Mouse (Mus musculus) brain, embryonic 18.5 days (tissue): ENCODE results near the gene Ssh1.
A peak's percentile ranks its signal among the peaks of the same experiment; 100 is the strongest.

Experiments used
- DNase-seq: peaks from one replicate; pipeline ENCODE4 v3.0.0-alpha.2; 2012; ENCODE audit warnings: low read depth, low spot score

Ssh1 gene

DNA sequence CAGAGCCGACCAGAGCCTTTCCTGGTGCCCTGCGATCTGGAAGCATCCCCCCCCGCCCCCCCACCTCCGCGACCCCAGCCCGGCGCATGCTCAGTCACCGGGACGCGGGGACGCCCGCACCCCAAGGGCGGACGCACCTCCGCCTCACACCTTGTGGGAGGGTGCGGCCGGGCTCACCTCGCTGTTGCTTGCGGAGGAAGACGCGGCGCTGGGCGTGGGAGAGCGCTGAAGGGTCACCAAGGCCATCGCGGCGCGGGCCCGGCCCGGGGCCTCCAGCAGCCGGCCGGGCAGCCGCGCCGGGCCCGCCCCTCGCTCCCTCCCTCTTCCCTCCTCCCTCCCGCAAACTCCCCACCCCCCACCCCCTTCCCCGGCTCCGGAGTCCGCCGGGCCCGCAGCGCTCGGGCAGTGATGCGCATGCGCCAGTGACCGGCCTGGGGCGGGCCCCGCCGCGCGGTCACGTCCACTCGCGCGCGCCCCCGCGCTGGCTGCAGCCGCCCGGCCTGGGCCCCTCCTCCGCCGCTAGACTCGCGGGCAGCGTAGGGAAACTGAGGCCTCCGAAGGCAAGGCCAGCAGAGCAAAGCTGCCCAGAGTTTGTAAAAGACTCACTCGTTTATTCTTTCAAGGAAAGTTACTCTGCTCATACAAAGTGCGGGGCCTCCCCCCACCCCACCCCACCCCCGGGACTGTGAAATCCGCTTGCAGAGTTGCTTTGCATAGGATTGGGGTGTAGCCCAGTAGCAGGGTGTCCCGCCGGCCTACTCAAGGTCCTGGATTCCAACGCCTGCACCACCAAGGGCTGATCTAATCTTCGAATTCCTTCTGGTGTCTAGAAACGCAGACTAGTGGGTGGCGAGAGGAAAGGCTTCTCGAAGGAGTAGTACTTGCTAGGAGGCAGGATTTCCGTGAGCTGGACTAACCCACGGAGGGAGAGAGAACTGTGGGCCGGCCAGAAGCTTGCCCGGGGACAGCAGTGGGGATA is at the start of gene Ssh1:
Gene Ssh1 (minus strand): TSS at position 408 of the 979 bp plus-strand sequence.
- peak; percentile 64 for DNase-seq

DNA sequence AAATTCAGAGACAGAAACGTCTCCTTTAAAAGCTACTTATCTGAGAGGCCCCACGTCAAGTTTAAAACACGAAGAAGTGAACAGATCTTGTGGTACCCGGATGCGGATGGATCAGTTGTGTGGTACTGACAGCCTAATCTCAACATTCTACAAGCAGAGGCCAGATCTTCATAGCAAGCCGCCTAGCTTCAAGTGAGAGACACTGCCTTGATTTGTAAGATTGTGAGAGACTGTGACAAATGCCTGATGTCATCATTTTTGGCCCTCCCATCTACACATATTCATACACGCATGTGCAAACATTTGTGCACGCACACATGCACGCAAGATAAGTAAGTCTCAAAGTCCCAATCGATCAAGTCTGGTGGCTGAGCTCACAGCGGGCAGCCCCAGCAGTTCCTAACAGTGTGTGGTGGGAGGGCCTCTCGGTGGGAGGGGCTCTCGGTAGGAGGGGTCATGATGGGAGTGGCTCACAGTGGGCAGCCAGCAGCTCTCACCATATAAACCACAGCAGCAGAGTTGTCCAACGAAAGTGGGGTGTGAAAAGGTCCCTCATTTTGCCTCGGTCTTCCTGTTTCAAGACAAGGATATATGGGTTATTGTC is 47.7 kb upstream of the Ssh1 start:
- no peak for DNase-seq

DNA sequence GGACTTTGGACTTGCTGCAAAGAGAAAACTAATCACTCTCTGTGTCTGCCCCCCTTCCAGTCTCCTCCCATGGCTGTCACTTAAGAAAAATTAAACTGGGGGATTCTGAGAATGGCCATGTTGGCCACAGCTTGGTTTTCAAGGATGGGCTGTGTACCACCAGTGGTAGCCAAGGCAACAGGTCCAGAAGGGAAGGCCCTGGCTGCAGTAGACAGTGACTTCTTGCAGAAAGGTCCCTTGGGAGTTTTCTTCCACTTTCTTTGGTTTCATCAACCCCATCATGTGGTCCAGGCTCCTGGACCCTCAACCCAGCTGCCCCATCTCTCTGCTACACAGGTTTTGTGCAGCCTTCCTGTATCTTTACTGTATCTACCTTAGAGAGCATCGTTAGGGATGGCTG is 47.2 kb upstream of the Ssh1 start:
- DNase-seq: no peak

DNA sequence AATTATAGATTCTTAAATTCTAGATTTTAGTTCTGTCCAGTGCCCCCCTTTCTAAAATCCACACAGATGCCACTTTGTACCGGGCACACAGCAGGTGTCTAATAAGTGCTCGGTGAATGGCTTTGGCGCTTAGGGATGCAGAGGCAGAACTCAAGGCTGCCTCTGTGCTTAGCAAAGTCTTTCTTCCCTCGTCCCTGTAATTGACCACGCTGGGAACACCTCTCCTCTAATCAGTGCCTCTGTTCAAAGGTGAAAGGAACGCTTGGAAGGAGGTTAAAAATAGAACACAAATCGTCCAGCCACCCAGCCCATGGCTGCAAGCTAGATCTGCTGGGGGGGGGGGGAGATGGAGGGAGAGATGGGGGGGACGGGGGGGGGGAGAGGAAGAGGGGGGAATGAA is 46.8 kb upstream of the Ssh1 start:
- no peak for DNase-seq

DNA sequence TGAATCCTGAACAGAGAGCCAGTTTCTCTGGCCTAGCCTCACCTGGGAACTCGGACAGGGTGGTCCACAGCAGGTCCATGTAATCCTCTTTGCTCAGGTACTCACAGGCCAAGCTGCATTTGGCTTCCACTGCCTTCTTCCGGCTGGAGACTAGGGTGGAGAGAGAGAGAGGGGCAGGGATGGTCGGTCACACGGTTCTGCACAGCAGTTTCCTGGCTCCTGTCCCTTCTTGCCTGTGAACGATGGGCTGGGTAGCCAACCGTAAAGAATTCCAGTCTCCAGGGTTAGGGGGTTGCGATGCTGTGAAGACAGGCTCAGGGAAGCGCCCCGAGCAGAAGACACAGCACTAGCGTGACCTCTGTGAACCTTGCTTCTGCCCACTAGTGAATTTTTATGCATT is 41.4 kb upstream of the Ssh1 start:
- no peak for DNase-seq

DNA sequence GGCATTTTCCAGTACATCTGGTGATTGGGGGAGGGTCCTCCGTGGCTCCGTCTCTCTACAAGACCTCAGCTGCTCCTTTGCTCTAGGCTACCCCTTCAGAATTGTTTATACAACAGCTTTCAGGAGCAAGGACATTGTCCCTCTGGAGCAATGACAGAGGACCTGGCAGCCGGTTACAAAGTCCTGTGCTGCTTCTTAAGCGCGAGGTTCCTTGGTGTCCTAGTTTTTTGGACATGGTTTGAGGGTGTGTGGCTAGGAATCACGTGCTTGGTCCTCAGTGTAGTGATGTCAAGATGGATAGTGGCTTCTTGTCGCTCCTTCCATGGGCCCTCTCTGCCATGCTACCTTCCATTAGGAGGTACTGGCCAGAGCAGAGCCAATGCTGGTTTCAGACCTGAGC is 40.7 kb upstream of the Ssh1 start:
- DNase-seq: no peak

DNA sequence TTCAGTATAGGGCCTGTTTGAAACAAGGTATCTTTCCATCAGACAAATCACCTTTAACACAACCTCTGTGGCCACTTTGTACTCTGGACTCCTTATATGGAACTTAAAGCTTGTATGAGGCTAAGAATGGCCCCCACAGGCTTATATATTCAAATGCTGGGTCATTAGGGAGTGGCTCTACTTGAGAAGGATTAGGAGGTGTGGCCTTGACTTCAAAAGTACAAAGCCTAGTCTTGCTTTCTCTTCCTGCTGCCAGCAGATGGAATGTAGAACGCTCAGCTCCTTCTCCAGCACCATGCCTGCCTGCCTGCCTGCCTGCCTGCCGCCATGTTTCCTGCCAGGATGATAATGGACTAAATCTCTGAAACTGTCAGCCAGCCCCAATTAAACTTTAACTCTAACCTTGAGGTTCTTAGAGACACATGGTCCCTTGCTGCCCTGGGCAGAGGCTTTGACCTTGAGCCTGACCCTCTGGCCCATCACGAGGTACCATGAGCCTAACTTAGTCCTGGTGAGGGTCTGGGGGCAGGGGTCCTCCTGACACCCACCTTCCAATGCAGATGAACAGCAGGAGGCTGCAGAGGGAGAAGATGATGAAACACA is 38.6 kb upstream of the Ssh1 start:
- no peak for DNase-seq

DNA sequence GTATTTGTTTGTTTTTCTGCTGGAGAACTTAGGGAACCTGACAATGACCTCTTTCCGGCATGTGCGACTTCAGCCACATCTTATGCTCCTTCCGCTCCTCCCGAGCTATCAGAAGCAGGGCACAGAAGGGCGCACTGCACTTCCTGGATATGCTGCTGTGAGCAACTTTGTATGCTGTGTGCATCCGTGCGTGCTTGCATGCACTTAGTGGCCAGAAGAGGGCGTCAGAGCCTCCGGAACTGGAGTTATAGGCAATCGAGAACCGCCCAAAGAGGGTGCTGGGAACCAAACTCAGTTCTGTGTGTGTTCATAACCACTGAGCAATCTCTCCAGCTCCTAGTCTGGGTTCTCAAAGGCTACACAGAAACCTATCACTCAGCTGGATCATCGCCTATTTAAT is 37.0 kb upstream of the Ssh1 start:
- DNase-seq: no peak

DNA sequence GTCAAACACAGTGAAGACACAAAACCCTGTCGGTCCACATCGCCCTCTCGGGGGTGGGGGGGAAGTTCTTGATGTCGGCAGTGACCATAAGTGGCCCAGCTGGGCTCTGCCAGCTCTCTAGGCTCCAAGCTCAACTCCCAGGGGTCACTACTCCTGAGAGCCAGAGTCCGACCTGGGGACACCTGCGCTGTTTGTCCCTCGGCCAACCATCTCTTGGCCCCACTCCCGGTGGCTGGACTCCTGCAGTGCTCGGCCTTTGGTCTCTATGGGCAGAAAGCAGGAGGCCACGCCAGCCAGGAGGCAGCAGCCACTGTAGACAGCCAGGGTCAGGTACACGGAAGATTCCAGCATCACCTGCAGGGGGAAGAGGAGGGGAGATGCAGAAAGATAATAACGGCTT is 34.4 kb upstream of the Ssh1 start:
- DNase-seq: no peak

DNA sequence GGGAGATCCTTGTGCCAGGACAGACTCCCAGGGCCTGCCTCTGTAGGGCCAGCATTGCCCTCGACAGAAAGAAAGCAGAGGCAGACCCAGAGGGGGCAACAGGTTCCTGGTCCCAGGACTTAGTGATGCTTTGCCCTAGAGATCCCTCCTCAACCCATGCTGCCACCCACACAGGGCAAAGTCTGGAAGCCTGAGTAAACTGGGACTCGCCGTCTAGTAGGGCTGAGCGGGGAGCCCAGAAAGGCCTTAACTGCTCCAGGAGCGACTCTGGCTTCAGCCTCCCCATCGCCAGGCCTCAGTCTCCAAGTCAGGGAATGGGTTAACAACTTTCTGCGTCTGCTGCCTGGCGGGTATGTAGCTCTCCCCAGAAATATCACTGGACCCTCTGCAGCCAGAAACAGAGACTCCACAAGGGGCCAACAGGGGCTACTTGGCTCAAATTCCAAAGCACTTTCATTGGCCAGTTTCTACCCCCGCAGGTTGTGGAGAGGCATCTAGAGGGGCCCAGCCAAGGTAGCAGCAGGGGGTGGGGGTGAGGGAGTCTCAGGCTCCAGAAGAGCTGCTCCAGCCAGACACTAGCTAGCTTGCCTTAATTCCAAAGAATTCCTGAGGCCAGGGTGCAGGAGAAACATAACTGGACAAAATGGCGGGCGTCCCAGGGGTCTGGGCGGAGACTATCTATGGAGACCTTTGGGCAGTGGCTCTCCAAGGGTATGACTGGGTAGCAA is 33.7 kb upstream of the Ssh1 start:
- no peak for DNase-seq

DNA sequence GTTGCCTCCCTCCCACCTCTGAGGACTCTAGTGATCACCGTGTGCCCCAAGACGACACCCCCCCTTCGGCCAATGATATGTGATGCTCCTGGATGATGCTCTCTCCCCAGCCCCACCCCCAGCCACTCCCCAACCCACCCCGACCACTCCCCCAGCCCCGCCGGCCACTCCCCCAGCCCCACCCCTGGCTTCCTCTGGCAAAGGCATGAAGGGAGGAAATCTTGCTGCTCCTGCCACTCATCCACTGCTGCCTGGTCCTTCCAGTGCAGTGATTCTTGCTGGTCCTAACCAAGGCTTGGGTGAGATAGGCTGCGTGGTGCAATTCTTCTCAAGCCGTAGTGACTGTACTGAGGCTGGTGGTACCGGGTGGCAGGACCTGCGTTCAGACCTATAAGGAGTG is 31.2 kb upstream of the Ssh1 start:
- no peak for DNase-seq

DNA sequence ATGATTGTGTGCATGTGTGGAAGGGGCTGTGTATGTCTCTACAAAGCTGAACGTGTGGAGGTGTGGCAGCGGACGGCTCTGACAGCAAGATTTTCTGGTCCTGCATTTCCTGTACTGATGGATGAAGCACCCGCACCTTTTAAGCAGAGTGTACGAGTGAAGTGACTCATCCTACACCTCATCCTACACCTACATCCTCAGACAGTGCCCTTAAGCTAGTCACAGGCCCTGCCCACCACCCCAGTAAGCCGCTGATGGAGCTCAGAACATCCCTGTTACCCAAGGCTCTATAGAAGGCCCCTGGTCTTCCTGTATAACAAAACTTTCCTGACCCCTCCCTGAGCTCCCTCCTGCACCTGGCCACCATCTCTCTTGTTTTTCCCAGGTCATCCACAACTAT is 30.7 kb upstream of the Ssh1 start:
- DNase-seq: no peak

DNA sequence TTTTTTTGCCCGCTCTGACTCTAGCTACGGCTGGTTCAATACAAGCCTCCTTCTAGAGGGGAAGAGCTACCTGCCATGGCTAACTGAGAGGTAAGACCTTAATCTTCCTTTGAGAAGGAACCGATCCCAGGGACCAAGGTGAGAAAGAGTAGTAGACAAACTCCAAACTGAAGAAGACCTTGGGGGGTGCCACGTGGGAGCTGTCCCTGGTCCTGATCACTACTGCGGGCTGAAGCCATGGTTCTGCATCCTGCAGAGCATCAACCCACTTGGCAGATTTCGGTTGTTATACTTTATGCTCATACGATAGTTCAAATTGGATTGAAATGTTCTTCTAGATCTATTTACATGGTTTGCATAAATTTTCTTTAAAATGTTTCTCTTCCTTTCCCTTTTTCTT is 21.4 kb upstream of the Ssh1 start:
- DNase-seq: no peak

DNA sequence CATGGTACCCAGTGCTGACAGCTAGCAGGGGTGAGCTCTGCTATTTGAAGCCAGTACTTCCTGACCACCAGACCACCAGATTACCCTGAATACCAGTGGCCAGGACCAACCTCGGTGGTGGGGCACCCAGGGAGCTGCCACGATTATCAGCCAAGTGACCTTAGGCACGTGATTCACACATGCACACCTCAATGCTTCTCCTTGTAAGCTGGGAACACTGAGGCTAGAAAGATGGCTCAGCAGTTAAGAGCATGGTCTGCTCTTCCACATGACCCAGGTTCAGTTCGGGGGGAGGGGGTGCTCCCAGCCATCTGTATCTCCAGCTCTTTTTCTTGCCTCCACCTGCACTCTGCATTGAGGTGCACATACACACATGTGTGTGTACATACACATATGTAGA is 15.4 kb upstream of the Ssh1 start:
- no peak for DNase-seq

DNA sequence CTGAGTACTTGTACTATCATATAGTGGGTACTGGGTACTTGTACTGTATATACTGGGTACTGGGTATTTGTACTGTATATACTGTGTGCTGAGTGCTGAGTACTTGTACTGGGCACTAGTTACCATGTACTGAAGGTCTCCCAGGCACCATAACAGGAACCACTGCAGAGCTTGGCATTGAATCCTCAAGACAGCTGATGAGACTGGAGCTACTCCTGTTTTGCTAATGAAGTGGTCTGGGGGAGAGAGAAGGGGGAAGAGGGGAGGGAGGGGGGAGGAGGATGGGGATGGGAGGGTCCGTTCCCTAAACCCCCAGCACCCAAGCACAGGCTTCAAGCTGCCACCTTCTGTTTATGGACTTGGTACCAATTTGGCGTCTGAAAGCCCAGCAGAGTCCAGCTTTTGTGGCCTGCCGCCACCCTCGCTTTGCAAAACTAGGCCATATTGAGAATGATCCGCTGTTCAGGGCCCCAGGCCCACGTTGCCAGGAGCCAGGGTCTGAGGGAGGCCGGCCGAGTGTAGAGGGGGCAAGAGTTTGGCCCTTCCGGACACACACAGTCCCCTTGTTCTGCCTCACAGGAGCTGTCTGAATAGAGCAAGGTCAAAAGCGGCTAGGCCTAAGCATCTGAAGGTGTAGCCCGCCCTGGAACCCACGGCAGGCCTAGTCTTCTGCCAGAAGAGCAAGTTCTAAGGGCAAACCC is 14.2 kb upstream of the Ssh1 start:
- no peak for DNase-seq

DNA sequence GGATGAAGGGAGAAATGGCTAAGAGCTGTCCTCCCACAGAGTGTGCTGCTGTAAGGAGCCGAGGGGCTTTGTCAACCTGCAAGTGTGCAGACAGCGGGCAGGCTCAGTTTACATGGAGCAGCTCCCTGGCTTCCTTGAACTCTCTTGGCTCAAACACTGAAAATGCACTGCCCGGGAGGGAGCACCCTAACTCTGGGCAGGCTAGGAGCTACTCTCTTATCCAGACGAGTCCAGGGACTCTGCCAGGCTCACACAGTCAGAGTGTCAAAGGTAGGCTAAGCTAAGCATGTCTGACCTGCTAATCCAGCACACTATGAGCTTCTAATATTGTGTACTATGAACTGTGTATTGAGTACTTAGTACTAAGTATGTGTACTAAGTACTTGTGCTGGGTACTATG is 13.3 kb upstream of the Ssh1 start:
- no peak for DNase-seq

DNA sequence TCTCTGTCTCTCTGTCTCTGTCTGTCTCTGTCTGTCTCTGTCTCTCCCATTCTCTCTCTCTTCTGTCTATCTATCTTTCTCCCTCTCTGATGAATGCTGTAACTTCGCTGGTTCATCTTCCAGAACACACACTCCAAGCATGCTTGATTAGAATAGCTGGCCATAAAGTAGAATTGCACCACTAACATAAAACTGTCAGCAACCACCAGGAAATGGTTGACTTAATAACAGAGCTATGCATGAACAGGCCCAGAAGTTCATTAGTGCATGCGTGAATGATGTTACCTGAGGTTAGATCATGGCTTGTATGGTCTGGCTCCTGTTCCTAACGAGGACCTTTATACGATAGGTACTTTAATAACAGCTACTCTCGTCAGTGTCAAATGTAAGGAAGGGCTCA is 11.4 kb upstream of the Ssh1 start:
- no peak for DNase-seq

DNA sequence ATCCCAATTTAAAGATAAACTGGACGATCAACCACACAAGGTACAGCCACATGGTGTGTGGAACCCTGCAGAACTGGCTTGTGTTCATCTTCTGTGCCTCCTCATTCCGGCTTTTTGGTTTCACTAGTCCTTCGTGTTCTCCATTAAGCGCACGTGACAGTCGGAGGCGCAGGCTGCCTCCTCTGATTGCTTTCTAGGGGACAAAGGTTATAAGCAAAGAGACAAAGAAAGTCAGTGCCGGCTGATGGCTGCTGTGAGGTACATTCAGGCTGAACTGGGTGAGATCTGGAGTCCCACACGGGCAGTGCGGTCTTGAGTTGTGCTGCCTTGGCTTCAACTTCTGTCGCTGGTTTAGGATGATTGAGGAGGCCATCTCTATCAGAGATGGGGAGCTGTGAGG is 10.9 kb upstream of the Ssh1 start:
- no peak for DNase-seq

DNA sequence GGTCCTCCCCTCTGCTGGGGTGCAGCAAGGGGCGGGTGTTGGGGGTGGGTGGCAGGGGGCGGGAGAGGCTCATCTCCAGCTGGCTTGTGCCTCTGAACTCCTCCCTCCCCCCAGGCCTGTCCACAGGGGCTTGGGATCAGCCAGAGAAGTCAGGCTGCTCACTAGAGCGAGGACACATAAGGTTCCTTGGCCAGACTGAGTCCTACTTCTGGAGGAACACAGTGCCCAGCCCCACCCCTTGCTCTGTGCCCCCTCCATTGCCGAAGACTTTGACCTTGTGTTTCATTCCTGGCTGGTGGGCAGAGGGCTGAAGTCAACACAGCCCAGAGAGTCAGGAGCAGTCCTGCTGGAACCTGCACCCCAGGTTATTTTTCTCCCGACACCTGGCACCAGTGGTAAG is 9.8 kb upstream of the Ssh1 start, which contains the start of gene Dao:
Gene Dao (plus strand): TSS at position 162 of the 400 bp plus-strand sequence.
- DNase-seq: no peak

DNA sequence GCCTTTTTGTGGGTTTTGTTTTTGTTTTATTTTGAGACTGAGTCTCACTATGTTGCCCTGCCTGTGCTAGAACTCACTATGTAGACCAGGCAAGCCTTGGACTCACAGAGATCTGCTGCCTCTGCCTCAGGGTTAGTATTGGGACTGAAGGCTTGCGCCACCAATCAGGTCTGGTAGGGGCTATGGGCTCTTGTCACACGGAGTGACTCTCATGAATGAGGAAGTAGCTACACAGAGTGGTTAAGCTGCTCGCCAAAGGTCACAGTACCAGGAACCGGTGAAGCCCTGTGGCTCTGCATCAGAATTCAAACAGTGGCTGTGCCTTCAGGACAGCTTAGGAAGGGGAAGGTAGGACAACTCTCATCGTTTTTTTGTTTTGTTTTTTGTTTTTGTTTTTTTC is 5.7 kb upstream of the Ssh1 start:
- DNase-seq: no peak

DNA sequence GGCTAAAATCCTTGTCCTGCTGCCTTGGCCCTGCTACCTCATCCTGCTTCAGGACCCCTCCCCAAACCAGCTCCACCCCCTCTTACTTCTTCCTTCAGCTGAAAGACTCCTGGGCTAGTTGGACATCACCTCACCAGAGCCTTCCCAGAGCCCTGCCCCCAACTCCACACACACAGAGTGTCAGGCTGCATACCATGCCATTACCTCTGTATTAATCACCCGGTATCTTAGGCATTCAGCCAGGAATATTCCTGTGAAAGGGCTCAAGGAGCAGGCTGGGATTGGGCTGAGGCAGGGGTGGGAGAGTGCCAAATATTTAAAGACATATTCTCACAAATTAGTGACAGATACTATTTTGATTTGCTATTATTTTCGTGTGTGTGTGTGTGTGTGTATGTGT is 2.8 kb upstream of the Ssh1 start:
- DNase-seq: no peak
